Mouse (Mus musculus) lung, postnatal 0 days (tissue): Measurements from ENCODE around the gene Cdan1.

Experiments used
- CTCF ChIP-seq: IDR thresholded peaks from 2 replicates; pipeline ENCODE4 v1.5.1; 2016; ENCODE audit warnings: antibody characterized with exemption, mild to moderate bottlenecking
- EP300 ChIP-seq: IDR thresholded peaks from 2 replicates; pipeline ENCODE4 v1.6.1; 2016; ENCODE audit warnings: antibody characterized with exemption, mild to moderate bottlenecking, control low read depth

DNA sequence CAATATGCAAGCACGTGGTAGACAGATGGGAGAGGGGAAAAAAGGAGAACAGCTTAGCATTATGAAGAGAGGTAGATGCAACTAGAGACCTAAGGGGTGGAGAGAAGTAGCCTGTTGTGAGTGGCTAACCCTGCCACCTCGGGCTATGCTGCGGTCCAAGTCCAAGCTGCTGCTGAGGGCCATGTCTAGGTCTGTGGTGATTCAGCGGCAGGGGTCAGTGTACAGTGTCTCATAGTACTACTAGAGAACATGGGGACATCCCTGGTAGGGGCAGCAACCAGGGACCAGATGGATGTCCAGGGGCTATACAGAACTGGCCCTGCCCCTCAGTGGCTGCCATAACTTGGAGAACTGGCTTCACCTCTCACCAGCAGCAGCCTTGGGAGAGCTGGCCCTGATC is 14.8 kb downstream of the Cdan1 start:
- TF ChIP-seq EP300 (no peak), CTCF (no peak)
